Mouse (Mus musculus) liver, postnatal 0 days (tissue): ENCODE measurements around the gene Tcp11l1. TPM values are rescaled to one million over a fixed set of nuclear protein-coding genes. Genes with fewer than 3 reads are reported as not detected.

ENCODE experiments used
- ATAC-seq: fragments of 200-750 bp; cut with Nextera tagmentation; 2 replicates; pipeline ENCODE4 v1.8.0; 2017; ENCODE audit warnings: mild to moderate bottlenecking, moderate library complexity
- DNase-seq: peaks from one replicate; pipeline ENCODE4 v3.0.0-alpha.2; 2016
- H3K27ac ChIP-seq: fragments of 300-500 bp; sonication (generic); 2 replicates; pipeline ENCODE4 v1.5.1; 2014; ENCODE audit warnings: antibody characterized with exemption, moderate library complexity, mild to moderate bottlenecking, low read depth
- H3K27me3 ChIP-seq: fragments of 300-500 bp; sonication (generic); 2 replicates; pipeline ENCODE4 v1.6.1; 2014; ENCODE audit warnings: low read length, control low read depth, mixed read lengths; ENCODE audit not compliant: insufficient read depth
- H3K36me3 ChIP-seq: fragments of 300-500 bp; sonication (generic); replicated peaks from 2 replicates; pipeline ENCODE4 v1.6.1; 2014; ENCODE audit warnings: mild to moderate bottlenecking, control low read depth, low read length, moderate library complexity, mixed read lengths; ENCODE audit not compliant: insufficient read depth
- H3K4me1 ChIP-seq: fragments of 300-500 bp; sonication (generic); 2 replicates; pipeline ENCODE4 v1.6.1; 2014; ENCODE audit warnings: antibody characterized with exemption, mild to moderate bottlenecking, control low read depth; ENCODE audit not compliant: insufficient read depth
- H3K4me2 ChIP-seq: fragments of 300-500 bp; sonication (generic); 2 replicates; pipeline ENCODE4 v1.6.1; 2014; ENCODE audit warnings: low read depth, mild to moderate bottlenecking, low read length, moderate library complexity, mixed read lengths
- H3K4me3 ChIP-seq: fragments of 300-500 bp; sonication (generic); 2 replicates; pipeline ENCODE4 v1.5.1; 2014; ENCODE audit warnings: low read depth, low read length
- H3K9ac ChIP-seq: fragments of 300-500 bp; sonication (generic); replicated peaks from 2 replicates; pipeline ENCODE4 v1.6.1; 2014; ENCODE audit warnings: mild to moderate bottlenecking, moderate library complexity
- H3K9me3 ChIP-seq: fragments of 300-500 bp; sonication (generic); 2 replicates; pipeline ENCODE4 v1.6.1; 2016; ENCODE audit warnings: mild to moderate bottlenecking, control low read depth, low read length, mixed read lengths
- CTCF ChIP-seq: sonication (generic); IDR thresholded peaks from 2 replicates; pipeline ENCODE4 v1.5.1; 2016; ENCODE audit warnings: antibody characterized with exemption, low read depth
- EP300 ChIP-seq: IDR thresholded peaks from 2 replicates; pipeline ENCODE4 v1.6.1; 2016; ENCODE audit warnings: antibody characterized with exemption, low read depth, mild to moderate bottlenecking
- WGBS: fragments of 180-500 bp; shearing (Covaris S2); extraction: QIAGEN DNeasy Blood & Tissue Kit; methylation state at CpG from one replicate; pipeline ENCODE4 v1.1.7; 2014; ENCODE audit not compliant: insufficient replicate concordance; 5-methylcytosine and 5-hydroxymethylcytosine counted together
- polyA plus RNA-seq: library from polyadenylated mRNA; unstranded; fragments of >200 nt; fragmentation: Nextera tagmentation; extraction: Ambion mirVana; gene quantifications from 2 replicates; pipeline ENCODE4 v1.2.1, GENCODE M21; 2015

Tcp11l1 gene
- polyA plus RNA-seq, 1 experiment from 2014 or later: 10.5 TPM

- 38% methylated on average over 7 of the region's 7 CpGs for WGBS
- TF ChIP-seq EP300 (0 out of 2 replicates have a peak, but pooled peaks have one; percentile 4), CTCF (no peak)
- no peak overlapping the region for H3K9ac ChIP-seq
- DNase-seq: no peak
- H3K27me3 ChIP-seq: no peaks in the 10 kb centered on the region
- no peaks in the 10 kb centered on the region; the same call in none of the 2 replicates for H3K4me1 ChIP-seq
- H3K4me3 ChIP-seq: no peak overlapping the region
- peak overlapping the region; percentile 50; the same call in 1 of the 2 replicates for H3K4me2 ChIP-seq
- no peaks in the 10 kb centered on the region for H3K9me3 ChIP-seq
- peak overlapping the region; percentile 58 for H3K27ac ChIP-seq
- H3K36me3 ChIP-seq: no peaks in the 10 kb centered on the region
- peak; percentile 60 for ATAC-seq
These were observed 20.7 kb upstream of the Tcp11l1 start for GRCm38 (mm10) chr2:104732562-104733256.

- no peaks in the 10 kb centered on the region for H3K36me3 ChIP-seq
- peak; percentile 68 for ATAC-seq
These were observed 20.1 kb upstream of the Tcp11l1 start for GRCm38 (mm10) chr2:104732033-104732444.

DNA sequence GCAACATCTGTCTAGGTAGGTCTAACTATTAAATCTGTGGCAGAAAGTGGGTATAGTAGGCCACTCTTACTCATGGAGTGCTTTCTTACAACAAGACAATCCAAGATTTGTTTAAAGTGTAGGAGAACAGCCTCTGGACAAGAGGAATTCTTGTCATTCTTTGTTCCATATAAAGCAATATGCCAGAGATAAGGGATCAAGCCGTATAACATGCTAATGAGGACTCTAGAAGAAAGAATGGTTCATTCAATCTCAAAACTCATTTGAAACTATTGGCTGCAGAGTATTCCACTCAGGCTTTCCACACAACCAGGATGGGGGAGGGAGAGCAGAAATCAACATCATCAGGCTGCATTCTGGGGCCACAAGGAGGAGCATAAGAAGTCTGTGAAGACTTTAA lies 15.4 kb upstream of the Tcp11l1 start:
- DNase-seq: no peak
- 77% methylated on average over 1 of the region's 1 CpGs for WGBS
- Histone ChIP-seq H3K27ac (no peak overlapping the region), H3K4me3 (no peak overlapping the region), H3K9ac (no peak overlapping the region), H3K9me3 (no peaks in the 10 kb centered on the region), H3K27me3 (no peaks in the 10 kb centered on the region), H3K4me2 (no peak overlapping the region), H3K4me1 (no peaks in the 10 kb centered on the region; the same call in 1 of the 2 replicates), H3K36me3 (peaks cover 4% of the 10 kb centered on the region; the same call in 1 of the 2 replicates)
- TF ChIP-seq CTCF (no peak), EP300 (no peak)
- ATAC-seq: no peak

More at GRCm38 (mm10) chr2:104732033-104732444, 20.1 kb upstream of the Tcp11l1 start:
- Histone ChIP-seq H3K4me3 (no peak overlapping the region), H3K9me3 (no peaks in the 10 kb centered on the region), H3K27ac (peak overlapping the region; percentile 58), H3K9ac (no peak overlapping the region), H3K4me1 (no peaks in the 10 kb centered on the region; the same call in none of the 2 replicates), H3K4me2 (peak overlapping the region; percentile 50), H3K27me3 (no peaks in the 10 kb centered on the region)
- TF ChIP-seq CTCF: no peak
- no peak for TF ChIP-seq EP300
- DNase-seq: peak; percentile 43
- WGBS: 26% methylated on average over 9 of the region's 9 CpGs

DNA sequence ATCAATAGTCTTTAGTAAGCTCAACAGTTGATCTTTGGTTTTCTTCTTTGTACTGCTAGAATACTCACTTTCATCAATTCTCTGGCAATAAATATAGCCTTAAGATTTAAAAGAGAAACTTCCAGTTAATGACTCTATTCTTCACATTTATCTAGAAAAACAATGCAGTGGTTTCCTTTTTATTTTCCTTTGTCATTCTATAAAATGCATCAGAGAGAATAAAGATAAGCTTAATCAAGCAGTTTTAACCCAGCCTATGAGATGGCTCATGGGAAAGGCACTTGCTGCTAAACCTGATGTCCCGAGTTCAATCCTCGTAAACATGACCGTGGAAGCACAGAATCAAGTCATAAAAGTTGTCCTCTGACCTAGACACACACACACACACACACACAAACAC lies 10.1 kb upstream of the Tcp11l1 start:
- DNase-seq (no peak), ATAC-seq (no peak)
- H3K4me1 ChIP-seq: no peaks in the 10 kb centered on the region
- no peak overlapping the region for H3K27ac ChIP-seq
- H3K9me3 ChIP-seq: no peaks in the 10 kb centered on the region
- H3K4me3 ChIP-seq: no peak overlapping the region
- TF ChIP-seq CTCF: no peak
- WGBS: 69% methylated on average over 3 of the region's 3 CpGs
- no peak overlapping the region for H3K9ac ChIP-seq
- no peak overlapping the region for H3K4me2 ChIP-seq
- H3K36me3 ChIP-seq: peaks cover 4% of the 10 kb centered on the region; the same call in 1 of the 2 replicates
- H3K27me3 ChIP-seq: no peaks in the 10 kb centered on the region

- Histone ChIP-seq H3K36me3 (no peaks in the 10 kb centered on the region), H3K27me3 (no peaks in the 10 kb centered on the region), H3K4me3 (no peak overlapping the region), H3K4me2 (no peak overlapping the region), H3K9ac (no peak overlapping the region), H3K4me1 (no peaks in the 10 kb centered on the region), H3K9me3 (no peaks in the 10 kb centered on the region), H3K27ac (no peak overlapping the region)
- ATAC-seq (no peak), DNase-seq (no peak)
- 64% methylated on average over 4 of the region's 4 CpGs for WGBS
- TF ChIP-seq CTCF (no peak), EP300 (no peak)
These were observed 5.9 kb upstream of the Tcp11l1 start for GRCm38 (mm10) chr2:104717827-104718226.

GRCm38 (mm10) chr2:104717231-104717735 lies 5.3 kb upstream of the Tcp11l1 start:
- Histone ChIP-seq H3K27ac (no peak overlapping the region), H3K4me2 (no peak overlapping the region), H3K9me3 (no peaks in the 10 kb centered on the region), H3K4me1 (no peaks in the 10 kb centered on the region), H3K36me3 (no peaks in the 10 kb centered on the region), H3K9ac (no peak overlapping the region), H3K27me3 (no peaks in the 10 kb centered on the region), H3K4me3 (no peak overlapping the region)
- TF ChIP-seq EP300 (no peak), CTCF (no peak)
- DNase-seq: no peak
- no peak for ATAC-seq
- 61% methylated on average over 2 of the region's 2 CpGs for WGBS
